Mouse (Mus musculus) megakaryocyte, embryonic 14.5 days (primary cell): Measurements from ENCODE around the gene Ppargc1a. TPM values are rescaled to one million over a fixed set of nuclear protein-coding genes. Genes with fewer than 3 reads are reported as not detected.

Source experiments
- H3K27me3 ChIP-seq: replicated peaks from 2 replicates; pipeline ENCODE3; 2012; ENCODE audit warnings: inconsistent platforms
- H3K36me3 ChIP-seq: replicated peaks from 2 replicates; pipeline ENCODE3; 2012; ENCODE audit warnings: low read length, inconsistent platforms, mixed read lengths
- H3K4me1 ChIP-seq: 2 replicates; pipeline ENCODE4 v1.6.1; 2012; ENCODE audit warnings: inconsistent platforms
- H3K4me3 ChIP-seq: replicated peaks from 2 replicates; pipeline ENCODE3; 2012; ENCODE audit warnings: moderate library complexity, mild to moderate bottlenecking, inconsistent platforms
- H3K9me3 ChIP-seq: 2 replicates; pipeline ENCODE4 v1.6.1; 2012; ENCODE audit warnings: inconsistent platforms
- FLI1 ChIP-seq: IDR thresholded peaks from 2 replicates; pipeline ENCODE4 v1.6.1; 2012; ENCODE audit warnings: low read length, inconsistent platforms, mixed read lengths
- GATA1 ChIP-seq: IDR thresholded peaks from 3 replicates; pipeline ENCODE4 v1.6.1; 2012; ENCODE audit warnings: mixed read lengths, low read length, inconsistent platforms, borderline replicate concordance
- polyA plus RNA-seq: library from polyadenylated mRNA; stranded (reverse); fragments of >175 nt; gene quantifications from 2 replicates; pipeline ENCODE4 v1.2.3, GENCODE M21; 2012; ENCODE audit warnings: low replicate concordance; ENCODE audit not compliant: insufficient read depth

Ppargc1a gene
- polyA plus RNA-seq, 1 experiment, result not detected

- no peaks in the 10 kb centered on the region for H3K36me3 ChIP-seq
Measured at GRCm38 (mm10) chr5:51584186-51584585, 16.7 kb upstream of the Ppargc1a start.

GRCm38 (mm10) chr5:51583632-51584031 is 16.1 kb upstream of the Ppargc1a start:
- H3K4me1 ChIP-seq, result no peaks in the 10 kb centered on the region
- H3K27me3 ChIP-seq, result no peaks in the 10 kb centered on the region
- H3K9me3 ChIP-seq, result peaks cover 4% of the 10 kb centered on the region; the same call in 1 of the 2 replicates
- H3K4me3 ChIP-seq, result no peak overlapping the region
- TF ChIP-seq GATA1 (no peak), FLI1 (no peak)
- H3K36me3 ChIP-seq, result no peaks in the 10 kb centered on the region

More at GRCm38 (mm10) chr5:51584186-51584585, 16.7 kb upstream of the Ppargc1a start:
- Histone ChIP-seq H3K9me3 (peaks cover 4% of the 10 kb centered on the region; the same call in 1 of the 2 replicates), H3K27me3 (no peaks in the 10 kb centered on the region), H3K4me3 (no peak overlapping the region), H3K4me1 (no peaks in the 10 kb centered on the region)
- no peak for TF ChIP-seq GATA1
- no peak for TF ChIP-seq FLI1

GRCm38 (mm10) chr5:51583030-51583429 is 15.5 kb upstream of the Ppargc1a start:
- no peak for TF ChIP-seq FLI1
- no peak for TF ChIP-seq GATA1
- H3K27me3 ChIP-seq, result no peaks in the 10 kb centered on the region
- no peak overlapping the region for H3K4me3 ChIP-seq
- H3K9me3 ChIP-seq, result peaks cover 4% of the 10 kb centered on the region; the same call in 1 of the 2 replicates
- H3K4me1 ChIP-seq, result no peaks in the 10 kb centered on the region
- no peaks in the 10 kb centered on the region for H3K36me3 ChIP-seq

GRCm38 (mm10) chr5:51582618-51583017 is 15.1 kb upstream of the Ppargc1a start:
- TF ChIP-seq FLI1, result no peak
- no peak for TF ChIP-seq GATA1
- Histone ChIP-seq H3K36me3 (no peaks in the 10 kb centered on the region), H3K27me3 (no peaks in the 10 kb centered on the region), H3K4me1 (no peaks in the 10 kb centered on the region), H3K4me3 (no peak overlapping the region), H3K9me3 (peaks cover 4% of the 10 kb centered on the region; the same call in 1 of the 2 replicates)

- no peaks in the 10 kb centered on the region for H3K27me3 ChIP-seq
- H3K36me3 ChIP-seq, result no peaks in the 10 kb centered on the region
- no peaks in the 10 kb centered on the region for H3K9me3 ChIP-seq
- TF ChIP-seq GATA1, result no peak
- no peak for TF ChIP-seq FLI1
- H3K4me3 ChIP-seq, result no peak overlapping the region
- H3K4me1 ChIP-seq, result no peaks in the 10 kb centered on the region
Measured at GRCm38 (mm10) chr5:51577594-51577993, 10.1 kb upstream of the Ppargc1a start.

GRCm38 (mm10) chr5:51573770-51574169 is 6.2 kb upstream of the Ppargc1a start:
- H3K4me3 ChIP-seq, result no peak overlapping the region
- no peaks in the 10 kb centered on the region for H3K9me3 ChIP-seq
- H3K27me3 ChIP-seq, result no peaks in the 10 kb centered on the region
- no peaks in the 10 kb centered on the region for H3K36me3 ChIP-seq
- TF ChIP-seq FLI1, result no peak
- no peaks in the 10 kb centered on the region for H3K4me1 ChIP-seq

- Histone ChIP-seq H3K36me3 (no peaks in the 10 kb centered on the region), H3K9me3 (no peaks in the 10 kb centered on the region), H3K27me3 (no peaks in the 10 kb centered on the region), H3K4me3 (no peak overlapping the region), H3K4me1 (no peaks in the 10 kb centered on the region)
- TF ChIP-seq FLI1, result no peak
- TF ChIP-seq GATA1, result no peak
Measured at GRCm38 (mm10) chr5:51568198-51568690, 718 bp upstream of the Ppargc1a start.

GRCm38 (mm10) chr5:51565672-51566071 is 1.9 kb downstream of the Ppargc1a start:
- TF ChIP-seq GATA1, result no peak
- no peak for TF ChIP-seq FLI1
- H3K27me3 ChIP-seq, result no peaks in the 10 kb centered on the region

GRCm38 (mm10) chr5:51565038-51565437 is 2.5 kb downstream of the Ppargc1a start:
- Histone ChIP-seq H3K4me1 (no peaks in the 10 kb centered on the region), H3K9me3 (no peaks in the 10 kb centered on the region), H3K36me3 (no peaks in the 10 kb centered on the region), H3K27me3 (no peaks in the 10 kb centered on the region), H3K4me3 (no peak overlapping the region)
- TF ChIP-seq FLI1, result no peak

More at GRCm38 (mm10) chr5:51565672-51566071, 1.9 kb downstream of the Ppargc1a start:
- H3K4me3 ChIP-seq, result no peak overlapping the region
- H3K36me3 ChIP-seq, result no peaks in the 10 kb centered on the region
- H3K9me3 ChIP-seq, result no peaks in the 10 kb centered on the region
- no peaks in the 10 kb centered on the region for H3K4me1 ChIP-seq

GRCm38 (mm10) chr5:51563574-51563973 is 4.0 kb downstream of the Ppargc1a start:
- no peaks in the 10 kb centered on the region for H3K36me3 ChIP-seq
- no peak overlapping the region for H3K4me3 ChIP-seq
- TF ChIP-seq FLI1 (no peak), GATA1 (no peak)
- no peaks in the 10 kb centered on the region for H3K4me1 ChIP-seq
- H3K9me3 ChIP-seq, result no peaks in the 10 kb centered on the region
- H3K27me3 ChIP-seq, result no peaks in the 10 kb centered on the region
